Mouse (Mus musculus) brain, embryonic 14.5 days (tissue): ENCODE results near the gene A630089N07Rik.

Source experiments
- CTCF ChIP-seq: fragments of 200-500 bp; IDR thresholded peaks from 2 replicates; pipeline ENCODE4 v1.5.1; 2012; ENCODE audit warnings: inconsistent platforms, mild to moderate bottlenecking, moderate library complexity, borderline replicate concordance; ENCODE audit not compliant: insufficient read depth, insufficient read length; ENCODE audit errors: extremely low read depth
- POLR2A ChIP-seq: fragments of 200-500 bp; IDR thresholded peaks from 2 replicates; pipeline ENCODE4 v1.6.1; 2012; ENCODE audit warnings: mild to moderate bottlenecking, inconsistent platforms, borderline replicate concordance; ENCODE audit not compliant: poor library complexity, insufficient read depth, insufficient read length, severe bottlenecking; ENCODE audit errors: extremely low read depth

- no peak for TF ChIP-seq CTCF
- no peak for TF ChIP-seq POLR2A
These were observed 129.9 kb downstream of the A630089N07Rik start for GRCm38 (mm10) chr16:97952371-97952770.
